Mouse (Mus musculus) CH12.LX (cell line): Measurements from ENCODE around the gene Bcl2a1c. TPM values are rescaled to one million over a fixed set of nuclear protein-coding genes. Genes with fewer than 3 reads are reported as not detected.
"Not testable (repeated sequence)": the region's sequence is repeated elsewhere in the genome, so short reads cannot be mapped to it uniquely, and the experiment has no call there.

Experiments
- DNase-seq: peaks from one replicate; pipeline ENCODE4 v3.0.0-alpha.2; 2013; ENCODE audit errors: extremely low read depth
- H3K27ac ChIP-seq: 2 replicates; pipeline ENCODE4 v1.5.1; 2012; ENCODE audit warnings: low read depth, mild to moderate bottlenecking, control low read depth, moderate library complexity; ENCODE audit not compliant: insufficient read depth
- H3K27me3 ChIP-seq: replicated peaks from 2 replicates; pipeline ENCODE3; 2012; ENCODE audit warnings: inconsistent platforms
- H3K36me3 ChIP-seq, 2 experiments: replicated peaks in 1 of 2; 2 replicates each; pipeline versions ENCODE3 to v1.6.1; 2012; ENCODE audit warnings: inconsistent platforms in 1 of 2, low read length in 1 of 2, mild to moderate bottlenecking in 1 of 2, mixed read lengths in 1 of 2, moderate library complexity in 1 of 2; ENCODE audit not compliant: control insufficient read depth in 1 of 2, insufficient read depth in 1 of 2
- H3K4me1 ChIP-seq, 2 experiments: 2 replicates each; pipeline ENCODE4 v1.6.1; 2012; ENCODE audit warnings: inconsistent platforms in 1 of 2, moderate library complexity in 1 of 2; ENCODE audit not compliant: insufficient read depth in 2 of 2, control insufficient read depth in 1 of 2
- H3K4me2 ChIP-seq: 2 replicates; pipeline ENCODE4 v1.6.1; 2012; ENCODE audit warnings: low read depth, mild to moderate bottlenecking, control low read depth; ENCODE audit not compliant: poor library complexity, insufficient read depth, severe bottlenecking
- H3K4me3 ChIP-seq, 3 experiments: fragments of 150-350 bp in 1 of 3; sonication (generic) in 1 of 3; replicated peaks in 1 of 3; 2 replicates each; pipeline versions ENCODE3 to v1.5.1; 2011 to 2012; ENCODE audit warnings: low read depth in 2 of 3, low read length in 2 of 3, mild to moderate bottlenecking in 2 of 3, moderate library complexity in 2 of 3, control low read depth in 1 of 3, improper control_type of control experiment in 1 of 3, inconsistent platforms in 1 of 3, mixed read lengths in 1 of 3; ENCODE audit not compliant: poor library complexity in 1 of 3
- H3K79me2 ChIP-seq: replicated peaks from 2 replicates; pipeline ENCODE4 v1.6.1; 2012; ENCODE audit warnings: mild to moderate bottlenecking, moderate library complexity; ENCODE audit not compliant: control insufficient read depth, poor library complexity, insufficient read depth, severe bottlenecking; ENCODE audit errors: extremely low read depth
- H3K9ac ChIP-seq: 2 replicates; pipeline ENCODE4 v1.6.1; 2012; ENCODE audit warnings: low read depth, mild to moderate bottlenecking, control low read depth, moderate library complexity; ENCODE audit not compliant: insufficient read depth
- H3K9me3 ChIP-seq: replicated peaks from 2 replicates; pipeline ENCODE3; 2012; ENCODE audit warnings: low read length, inconsistent platforms, mixed read lengths
- BHLHE40 ChIP-seq: IDR thresholded peaks from 2 replicates; pipeline ENCODE4 v1.6.1; 2011; ENCODE audit warnings: mild to moderate bottlenecking, low read depth, low read length, improper control_type of control experiment
- CHD2 ChIP-seq: IDR thresholded peaks from 2 replicates; pipeline ENCODE4 v1.6.1; 2011; ENCODE audit warnings: low read length, improper control_type of control experiment
- CTCF ChIP-seq, 2 experiments: IDR thresholded peaks in 1 of 2; conservative IDR thresholded peaks in 1 of 2; 2 replicates each; pipeline ENCODE4 v1.5.1; 2011 to 2012; ENCODE audit warnings: low read depth in 2 of 2, low read length in 2 of 2, improper control_type of control experiment in 1 of 2, inconsistent platforms in 1 of 2, mild to moderate bottlenecking in 1 of 2, moderate library complexity in 1 of 2
- ELF1 ChIP-seq: IDR thresholded peaks from 2 replicates; pipeline ENCODE4 v1.6.1; 2014; ENCODE audit warnings: low read depth, mild to moderate bottlenecking, inconsistent platforms, low read length, improper control_type of control experiment
- ETS1 ChIP-seq: conservative IDR thresholded peaks from 2 replicates; pipeline ENCODE4 v1.6.1; 2012; ENCODE audit warnings: low read depth, mild to moderate bottlenecking, inconsistent platforms, low read length, improper control_type of control experiment, moderate library complexity
- GABPA ChIP-seq: IDR thresholded peaks from 2 replicates; pipeline ENCODE4 v1.6.1; 2012; ENCODE audit warnings: low read depth, low read length, improper control_type of control experiment, inconsistent platforms; ENCODE audit not compliant: insufficient replicate concordance
- JUN ChIP-seq: IDR thresholded peaks from 2 replicates; pipeline ENCODE4 v1.6.1; 2011; ENCODE audit warnings: low read depth, mild to moderate bottlenecking, low read length, improper control_type of control experiment, moderate library complexity; ENCODE audit not compliant: insufficient read depth
- JUND ChIP-seq: conservative IDR thresholded peaks from 2 replicates; pipeline ENCODE4 v1.6.1; 2011; ENCODE audit warnings: low read depth, low read length, improper control_type of control experiment
- MAX ChIP-seq: IDR thresholded peaks from 2 replicates; pipeline ENCODE4 v1.6.1; 2011; ENCODE audit warnings: low read length, improper control_type of control experiment
- MAZ ChIP-seq: IDR thresholded peaks from 2 replicates; pipeline ENCODE4 v1.6.1; 2012; ENCODE audit warnings: low read depth, mild to moderate bottlenecking, inconsistent platforms, low read length, improper control_type of control experiment, moderate library complexity
- MEF2A ChIP-seq: IDR thresholded peaks from 2 replicates; pipeline ENCODE4 v1.6.1; 2014; ENCODE audit warnings: low read depth, mild to moderate bottlenecking, inconsistent platforms, low read length, improper control_type of control experiment, borderline replicate concordance
- POLR2A ChIP-seq: IDR thresholded peaks from 2 replicates; pipeline ENCODE4 v1.6.1; 2011; ENCODE audit warnings: low read depth, mild to moderate bottlenecking, improper control_type of control experiment, low read length
- SIN3A ChIP-seq: IDR thresholded peaks from 2 replicates; pipeline ENCODE4 v1.6.1; 2012; ENCODE audit warnings: low read length, improper control_type of control experiment, inconsistent platforms
- SMC3 ChIP-seq: IDR thresholded peaks from 2 replicates; pipeline ENCODE4 v1.6.1; 2011; ENCODE audit warnings: low read depth, low read length, improper control_type of control experiment
- ZMIZ1 ChIP-seq: IDR thresholded peaks from 2 replicates; pipeline ENCODE4 v1.6.1; 2012; ENCODE audit warnings: low read depth, mild to moderate bottlenecking, inconsistent platforms, low read length, improper control_type of control experiment
- ZNF384 ChIP-seq: IDR thresholded peaks from 2 replicates; pipeline ENCODE4 v1.6.1; 2012; ENCODE audit warnings: low read depth, low read length, improper control_type of control experiment, inconsistent platforms
- dilution Hi-C: fragments of 300-500 bp; cut with MboI; formaldehyde crosslinking; loops from 2 replicates; pipeline ENCODE4 v1.14.3; 2020; ENCODE audit warnings: low sequenced_read_pairs; ENCODE audit not compliant: extremely low pct_unique_long_range_greater_than_20kb, extremely low pct_ligation_motif_present
- in situ Hi-C: fragments of 300-500 bp; cut with MboI; formaldehyde crosslinking; loops from 3 replicates; pipeline ENCODE4 v1.14.3; 2019; ENCODE audit warnings: low sequenced_read_pairs, low pct_ligation_motif_present, low pct_unique_long_range_greater_than_20kb, mixed read lengths
- polyA plus RNA-seq: library from polyadenylated mRNA; unstranded; fragments of >175 nt; gene quantifications from 2 replicates; pipeline ENCODE4 v1.2.1, GENCODE M21; 2012; ENCODE audit warnings: low read depth; ENCODE audit not compliant: insufficient read length
- total RNA-seq, 2 experiments: library from RNA; depleted of rRNA; stranded (reverse); fragments of 300-350 nt in 1 of 2; fragments of >200 nt in 1 of 2; gene quantifications; 2 replicates each; pipeline ENCODE4 v1.2.3; 2012 to 2014

The Bcl2a1c gene
- total and polyA plus RNA-seq, 3 experiments, result 1.4 to 8.2 TPM; not detected in 1

DNA sequence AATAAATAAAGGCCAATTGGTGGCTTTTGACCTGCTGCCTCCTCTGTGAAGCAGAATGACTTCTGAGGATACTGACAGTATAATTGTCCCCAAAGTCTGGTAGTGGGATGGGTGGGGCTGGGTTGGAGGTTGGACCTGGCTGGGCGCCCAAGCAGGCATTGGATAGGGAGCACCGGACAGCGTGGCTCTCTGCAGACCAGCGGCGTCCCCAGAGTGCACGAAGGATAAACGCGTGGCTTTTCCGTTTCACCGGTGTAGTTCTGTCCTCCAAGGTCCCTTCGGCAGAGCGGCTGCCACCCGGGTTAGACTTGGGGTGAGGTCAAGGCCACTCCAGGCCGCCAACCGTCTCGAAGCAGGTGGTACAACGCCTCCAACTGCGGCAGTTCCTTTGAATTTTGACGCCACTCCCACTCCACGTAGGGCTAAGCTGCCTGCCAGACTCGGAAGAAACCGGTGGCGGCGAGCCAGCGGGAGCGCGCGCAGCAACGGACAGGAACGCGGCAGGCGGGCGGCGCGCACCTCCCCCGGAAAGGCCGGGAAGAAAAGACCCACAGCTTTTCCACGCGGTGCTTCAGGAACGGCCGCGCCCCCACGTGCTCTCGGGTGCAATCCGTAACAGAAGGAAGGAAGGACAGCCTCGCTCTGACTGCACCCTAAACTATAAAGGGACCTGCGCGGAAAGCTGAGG, 38.0 kb downstream of the Bcl2a1c start (continued):
- TF ChIP-seq MEF2A (no peak), SMC3 (no peak), MAX (0 out of 2 replicates have a peak, but pooled peaks have one; percentile 16), ZNF384 (no peak)

DNA sequence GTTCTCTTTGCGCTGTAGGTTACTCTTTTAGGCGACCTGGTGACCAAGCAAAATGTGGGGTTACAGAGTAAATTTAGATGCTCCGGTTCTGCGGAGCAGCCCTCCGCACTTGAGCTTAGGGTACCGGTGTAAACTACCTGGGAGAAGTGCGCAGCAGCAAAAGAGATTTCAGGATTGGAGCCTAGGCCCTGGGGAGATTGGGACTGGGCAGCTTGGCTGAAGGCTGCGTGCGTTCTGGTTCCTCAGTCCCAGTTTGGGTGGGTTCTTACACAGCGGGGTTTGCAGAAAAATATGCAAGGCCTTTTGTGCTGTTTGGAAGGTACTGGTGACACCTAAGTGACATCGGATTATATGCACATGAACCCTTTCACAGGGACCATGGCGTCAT, 38.5 kb downstream of the Bcl2a1c start:
- in situ Hi-C loops, result no loop called here
- Histone ChIP-seq H3K9ac (peak overlapping the region; percentile 70), H3K36me3 (peaks cover 3 to 11% of the 10 kb centered on the region in 2 experiments), H3K27me3 (no peaks in the 10 kb centered on the region), H3K79me2 (peaks cover 3% of the 10 kb centered on the region), H3K4me1 (peaks cover 0 to 4% of the 10 kb centered on the region in 2 experiments; a peak in 2 of 4 replicates), H3K27ac (peak overlapping the region; percentile 12; the same call in 1 of the 2 replicates), H3K9me3 (no peaks in the 10 kb centered on the region), H3K4me3 (peak overlapping the region; percentile 6 to 61 (median 39)), H3K4me2 (peak overlapping the region; percentile 41)
- TF ChIP-seq ETS1, result no peak
- no peak for TF ChIP-seq POLR2A
- no peak for TF ChIP-seq ELF1
- no peak for TF ChIP-seq ZMIZ1
- no peak for TF ChIP-seq GABPA
- TF ChIP-seq MEF2A, result no peak
- TF ChIP-seq JUN, result no peak
- no peak for TF ChIP-seq SIN3A
- no peak for TF ChIP-seq JUND
- no peak for TF ChIP-seq CHD2
- TF ChIP-seq MAZ, result no peak
- dilution Hi-C loops, result no loop called here
- DNase-seq, result no peak

DNA sequence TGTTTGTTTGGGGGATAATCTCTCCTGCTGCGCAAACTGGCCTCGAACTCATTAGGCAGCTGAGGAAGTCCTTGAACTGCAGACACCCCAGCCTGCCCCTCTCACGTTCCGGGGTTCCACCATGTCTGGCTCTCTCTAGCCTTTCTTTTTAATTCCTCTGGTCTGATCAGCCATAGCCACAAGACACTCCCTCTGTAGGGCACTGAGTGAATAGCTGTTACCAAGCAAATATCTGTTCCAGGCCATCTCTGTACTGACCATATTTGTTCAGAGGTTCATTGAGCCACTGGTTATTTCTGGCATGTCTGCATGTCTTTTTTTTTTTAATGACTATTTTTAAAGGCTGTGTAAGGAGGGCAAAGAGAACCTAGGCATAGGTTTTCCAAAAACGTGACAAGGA, 39.5 kb downstream of the Bcl2a1c start:
- Histone ChIP-seq H3K9ac (peak overlapping the region; percentile 70), H3K27ac (peak overlapping the region; percentile 37; the same call in 1 of the 2 replicates), H3K4me2 (peak overlapping the region; percentile 90), H3K36me3 (peaks cover 4 to 18% of the 10 kb centered on the region in 2 experiments), H3K4me3 (peak overlapping the region in 2 of 3 experiments; percentile 39 to 61)
- in situ Hi-C loops, dilution Hi-C loops, H3K4me1 ChIP-seq, H3K27me3 ChIP-seq, H3K79me2 ChIP-seq, H3K9me3 ChIP-seq, DNase-seq: not testable (repeated sequence)
- TF ChIP-seq BHLHE40 (0 out of 2 replicates have a peak, but pooled peaks have one; percentile 29), CTCF (conservative IDR thresholded peaks at IDR 0.05 in 1 of 2, IDR thresholded peaks at IDR 0.05 in 1 of 2; ENCODE audit: low read depth in 2 of 2, low read length in 2 of 2) (peak in 1 of 2 experiments; percentile 44; a peak in 2 of 4 replicates), SMC3 (peak; percentile 38)
